Mouse (Mus musculus): ENCODE measurements at regions not wholly inside any gene's neighbourhood (a gene's known extent, or its start where the extent isn't known, plus 50 kb on each side); places are given as distances from the start of the nearest gene placed in this dataset.

DNA sequence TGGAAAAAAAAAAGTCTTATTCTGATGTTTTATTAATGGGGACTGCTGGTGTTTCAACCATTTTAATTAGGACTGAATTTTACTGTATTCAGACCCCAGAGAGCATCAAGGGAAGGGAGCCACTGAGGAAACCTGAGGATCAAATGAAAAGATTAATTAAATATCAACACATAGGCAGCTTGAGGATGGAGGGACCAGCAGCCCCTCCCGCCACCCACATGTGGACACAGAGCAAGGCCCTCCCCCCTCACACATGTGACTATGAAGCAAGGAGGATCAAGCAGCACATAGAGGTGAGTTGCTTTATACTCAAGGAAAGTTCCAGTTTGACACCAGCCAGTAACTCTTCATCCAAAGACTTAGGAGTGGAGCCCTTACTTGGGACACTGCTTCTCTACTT lies 126.0 kb downstream of the Gp2 start:
- WGBS: 89% methylated on average over 1 of the region's 1 CpGs
- DNase-seq (ENCODE audit: low spot score) (no peak), ATAC-seq (ENCODE audit: insufficient read depth, low FRiP score, low TSS enrichment) (no peak)
- no peak overlapping the region for H3K9ac ChIP-seq (ENCODE audit: low read length)
- H3K4me3 ChIP-seq (ENCODE audit: low read depth, low read length): no peak overlapping the region
- no peak overlapping the region for H3K4me2 ChIP-seq (ENCODE audit: low read depth)
- H3K27me3 ChIP-seq (ENCODE audit: control insufficient read depth, insufficient read depth, low read length): no peaks in the 10 kb centered on the region
- no peaks in the 10 kb centered on the region for H3K36me3 ChIP-seq (ENCODE audit: control insufficient read depth, insufficient read depth, low read length)
- no peak overlapping the region for H3K27ac ChIP-seq (ENCODE audit: low read depth, low read length)
- H3K4me1 ChIP-seq (ENCODE audit: control insufficient read depth, insufficient read depth, low read length): no peaks in the 10 kb centered on the region
- no peaks in the 10 kb centered on the region for H3K9me3 ChIP-seq (ENCODE audit: control insufficient read depth, low read length)

DNA sequence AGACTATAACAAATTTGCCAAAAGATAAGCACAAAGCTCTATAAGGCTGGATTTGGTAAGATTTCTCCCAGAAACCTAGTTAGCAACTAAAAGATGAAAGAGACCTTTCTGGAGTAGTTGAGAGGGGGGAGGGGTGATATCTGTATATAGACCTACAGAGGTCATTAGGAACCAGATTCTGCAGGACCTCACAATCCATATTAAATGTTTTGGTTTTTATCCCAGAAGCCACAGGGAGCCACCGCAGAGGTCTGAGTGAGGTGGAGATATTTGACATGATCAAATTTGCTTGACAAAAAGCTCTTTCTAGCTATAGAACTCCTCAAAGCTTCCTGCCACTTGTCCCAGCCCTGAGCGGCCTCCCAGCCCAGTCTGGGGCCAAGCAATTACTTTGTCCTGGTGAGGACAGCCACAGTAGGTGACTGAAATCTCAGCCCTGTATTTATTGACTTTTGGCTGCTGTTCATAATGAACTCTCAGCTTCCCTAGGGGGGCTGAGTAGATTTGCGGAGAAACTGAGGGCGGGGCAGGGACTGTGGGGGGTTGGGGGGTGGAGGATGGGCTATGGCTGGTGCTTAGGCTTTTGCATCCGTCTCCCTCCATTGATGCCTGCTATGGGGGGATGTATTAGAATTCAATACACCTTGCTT lies 128.5 kb downstream of the Gp2 start:
- Histone ChIP-seq H3K36me3 (ENCODE audit: control insufficient read depth, insufficient read depth, low read length) (no peaks in the 10 kb centered on the region), H3K4me2 (ENCODE audit: low read depth) (no peak overlapping the region), H3K27ac (ENCODE audit: low read depth, low read length) (no peak overlapping the region), H3K9ac (ENCODE audit: low read length) (no peak overlapping the region), H3K9me3 (ENCODE audit: control insufficient read depth, low read length) (no peaks in the 10 kb centered on the region), H3K27me3 (ENCODE audit: control insufficient read depth, insufficient read depth, low read length) (no peaks in the 10 kb centered on the region), H3K4me3 (ENCODE audit: low read depth, low read length) (no peak overlapping the region), H3K4me1 (ENCODE audit: control insufficient read depth, insufficient read depth, low read length) (no peaks in the 10 kb centered on the region)
- DNase-seq (ENCODE audit: low spot score): peak; percentile 25
- peak; percentile 48 for ATAC-seq (ENCODE audit: insufficient read depth, low FRiP score, low TSS enrichment)
- WGBS: under 1% methylated on average over 5 of the region's 5 CpGs

DNA sequence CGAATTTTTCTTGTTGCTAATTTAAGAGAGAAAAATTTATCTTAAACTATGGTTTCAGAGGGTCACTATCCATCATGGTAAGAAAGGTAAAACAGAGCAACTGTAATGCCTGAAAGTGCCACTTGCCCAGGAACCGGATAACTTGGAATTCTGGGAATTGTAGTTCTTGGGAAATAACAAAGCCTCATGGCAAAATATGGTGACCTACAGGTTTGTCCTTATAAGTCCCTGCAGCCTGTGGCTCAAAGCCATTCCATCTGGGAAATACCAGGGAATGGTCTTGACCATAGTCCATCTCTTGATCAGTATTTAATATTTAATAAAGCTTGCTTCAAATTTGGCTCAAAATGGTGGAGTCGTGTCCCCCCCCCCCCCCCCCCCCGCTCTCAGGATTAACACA lies 111.9 kb upstream of the Gpr139 start:
- WGBS: 63% methylated on average over 4 of the region's 4 CpGs
- Histone ChIP-seq H3K4me1 (ENCODE audit: control insufficient read depth, insufficient read depth, low read length) (no peaks in the 10 kb centered on the region), H3K36me3 (ENCODE audit: control insufficient read depth, insufficient read depth, low read length) (no peaks in the 10 kb centered on the region), H3K4me3 (ENCODE audit: low read depth, low read length) (no peak overlapping the region), H3K9me3 (ENCODE audit: control insufficient read depth, low read length) (no peaks in the 10 kb centered on the region), H3K27ac (ENCODE audit: low read depth, low read length) (no peak overlapping the region), H3K27me3 (ENCODE audit: control insufficient read depth, insufficient read depth, low read length) (no peaks in the 10 kb centered on the region), H3K4me2 (ENCODE audit: low read depth) (no peak overlapping the region), H3K9ac (ENCODE audit: low read length) (no peak overlapping the region)
- no peak for DNase-seq (ENCODE audit: low spot score)
- ATAC-seq (ENCODE audit: insufficient read depth, low FRiP score, low TSS enrichment): no peak

DNA sequence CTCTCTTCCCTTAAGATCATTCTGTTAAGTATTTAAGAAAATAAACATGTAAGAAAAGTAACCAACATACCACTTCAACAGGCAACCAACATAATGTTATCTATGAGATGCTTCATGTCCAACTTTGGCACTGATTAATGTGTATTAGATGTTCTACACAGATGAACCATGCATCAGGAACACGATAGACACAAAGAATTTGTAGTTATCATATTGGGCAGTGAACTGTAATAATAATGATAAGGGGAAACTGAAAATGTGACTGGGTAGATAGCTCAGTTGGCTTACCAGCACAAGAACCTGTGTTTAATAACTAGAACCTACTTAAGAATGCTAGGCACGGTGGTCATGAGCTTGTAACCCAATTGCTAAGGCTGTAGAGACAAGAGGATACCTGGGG lies 107.0 kb upstream of the Gpr139 start:
- WGBS: 77% methylated on average over 2 of the region's 2 CpGs
- Histone ChIP-seq H3K4me2 (ENCODE audit: low read depth) (no peak overlapping the region), H3K9ac (ENCODE audit: low read length) (no peak overlapping the region), H3K27ac (ENCODE audit: low read depth, low read length) (no peak overlapping the region), H3K9me3 (ENCODE audit: control insufficient read depth, low read length) (no peaks in the 10 kb centered on the region), H3K36me3 (ENCODE audit: control insufficient read depth, insufficient read depth, low read length) (no peaks in the 10 kb centered on the region), H3K4me3 (ENCODE audit: low read depth, low read length) (no peak overlapping the region), H3K4me1 (ENCODE audit: control insufficient read depth, insufficient read depth, low read length) (no peaks in the 10 kb centered on the region), H3K27me3 (ENCODE audit: control insufficient read depth, insufficient read depth, low read length) (no peaks in the 10 kb centered on the region)
- DNase-seq (ENCODE audit: low spot score) (no peak), ATAC-seq (ENCODE audit: insufficient read depth, low FRiP score, low TSS enrichment) (no peak)

DNA sequence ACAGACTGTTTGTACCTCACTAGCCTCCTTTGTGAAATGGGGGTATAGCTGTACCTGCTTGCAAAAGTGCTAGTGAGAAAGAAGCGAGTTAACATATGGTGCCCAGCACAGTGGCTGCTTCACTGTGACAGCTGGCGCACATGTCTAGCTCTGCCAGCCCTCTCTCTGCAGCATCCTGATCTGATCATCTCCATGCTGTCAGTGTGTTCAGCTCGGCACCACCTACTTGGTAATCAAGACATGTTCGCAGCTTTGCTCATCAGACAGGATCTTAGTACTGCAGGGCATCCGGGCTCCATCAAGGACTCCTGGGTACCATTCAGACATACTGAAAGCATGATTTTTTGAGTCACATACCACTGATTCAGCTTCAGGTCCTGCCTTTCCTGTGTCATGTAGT lies 100.9 kb upstream of the Gpr139 start:
- Histone ChIP-seq H3K4me3 (ENCODE audit: low read depth, low read length) (no peak overlapping the region), H3K4me1 (ENCODE audit: control insufficient read depth, insufficient read depth, low read length) (no peaks in the 10 kb centered on the region), H3K9ac (ENCODE audit: low read length) (no peak overlapping the region), H3K36me3 (ENCODE audit: control insufficient read depth, insufficient read depth, low read length) (no peaks in the 10 kb centered on the region), H3K4me2 (ENCODE audit: low read depth) (no peak overlapping the region), H3K27ac (ENCODE audit: low read depth, low read length) (no peak overlapping the region), H3K27me3 (ENCODE audit: control insufficient read depth, insufficient read depth, low read length) (no peaks in the 10 kb centered on the region), H3K9me3 (ENCODE audit: control insufficient read depth, low read length) (no peaks in the 10 kb centered on the region)
- DNase-seq (ENCODE audit: low spot score) (no peak), ATAC-seq (ENCODE audit: insufficient read depth, low FRiP score, low TSS enrichment) (no peak)
- WGBS: 86% methylated on average over 5 of the region's 5 CpGs

DNA sequence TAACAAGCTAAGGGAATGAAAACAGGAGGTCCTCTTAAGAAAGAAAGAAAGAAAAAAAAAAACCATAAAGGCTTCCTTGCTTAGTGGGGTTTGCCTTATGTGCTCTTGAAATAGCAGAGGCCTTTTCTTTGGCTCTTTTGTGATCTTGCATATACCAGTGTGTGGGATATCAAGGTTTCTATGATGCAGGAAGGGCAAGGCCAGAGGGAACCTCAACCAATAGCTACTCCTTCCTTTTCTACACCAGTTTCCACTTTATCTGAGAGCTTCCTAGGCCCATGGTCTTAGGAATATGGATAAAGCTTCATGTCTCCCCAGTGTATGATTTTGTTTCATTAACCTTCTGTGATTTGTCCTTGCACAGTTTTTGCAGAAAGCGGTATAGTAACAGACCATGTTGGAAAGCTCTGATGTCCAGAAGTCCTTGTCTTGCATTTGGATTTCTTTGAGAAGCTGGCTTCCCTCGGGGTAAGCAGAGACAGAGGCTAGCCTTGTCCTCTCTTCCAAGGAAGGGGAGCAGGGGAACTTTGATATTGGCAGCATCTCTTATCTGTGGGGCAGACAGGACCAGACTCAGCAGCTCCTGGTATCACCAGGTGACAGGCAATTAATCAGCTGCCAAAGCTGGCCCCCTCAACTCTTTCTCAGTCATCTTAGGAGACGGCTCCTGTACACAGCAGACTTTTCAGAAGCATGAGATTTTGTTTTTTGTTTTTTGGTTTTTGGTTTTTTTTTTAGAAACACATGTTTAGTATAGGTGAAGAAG lies 95.7 kb upstream of the Gpr139 start:
- DNase-seq (ENCODE audit: low spot score): no peak
- Histone ChIP-seq H3K36me3 (ENCODE audit: control insufficient read depth, insufficient read depth, low read length) (no peaks in the 10 kb centered on the region), H3K4me2 (ENCODE audit: low read depth) (no peak overlapping the region), H3K9me3 (ENCODE audit: control insufficient read depth, low read length) (no peaks in the 10 kb centered on the region), H3K9ac (ENCODE audit: low read length) (no peak overlapping the region), H3K4me1 (ENCODE audit: control insufficient read depth, insufficient read depth, low read length) (no peaks in the 10 kb centered on the region), H3K27me3 (ENCODE audit: control insufficient read depth, insufficient read depth, low read length) (no peaks in the 10 kb centered on the region), H3K27ac (ENCODE audit: low read depth, low read length) (no peak overlapping the region), H3K4me3 (ENCODE audit: low read depth, low read length) (no peak overlapping the region)
- ATAC-seq (ENCODE audit: insufficient read depth, low FRiP score, low TSS enrichment): no peak
- 49% methylated on average over 3 of the region's 3 CpGs for WGBS

DNA sequence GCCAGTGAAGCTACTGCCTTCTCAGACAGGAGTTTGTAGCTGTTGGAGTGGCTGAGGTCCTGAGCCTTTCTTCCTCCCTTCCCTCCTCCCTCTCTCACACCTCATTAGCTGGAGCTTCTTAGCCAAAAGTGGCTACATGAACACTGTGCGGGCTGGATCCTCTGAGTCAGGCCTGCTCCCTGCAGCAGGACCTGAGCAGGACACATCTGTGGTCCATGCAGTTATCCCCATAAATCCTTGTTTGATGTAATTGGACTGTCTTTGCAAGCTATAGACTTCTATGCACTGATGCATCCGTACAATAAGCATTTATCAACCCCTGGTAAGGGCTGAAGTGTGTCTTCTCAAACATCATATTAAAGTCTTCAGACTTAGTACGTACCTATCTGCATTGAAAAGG lies 88.2 kb upstream of the Gpr139 start:
- no peak for ATAC-seq (ENCODE audit: insufficient read depth, low FRiP score, low TSS enrichment)
- no peak overlapping the region for H3K9ac ChIP-seq (ENCODE audit: low read length)
- 66% methylated on average over 3 of the region's 3 CpGs for WGBS
- H3K4me1 ChIP-seq (ENCODE audit: control insufficient read depth, insufficient read depth, low read length): no peaks in the 10 kb centered on the region
- no peaks in the 10 kb centered on the region for H3K27me3 ChIP-seq (ENCODE audit: control insufficient read depth, insufficient read depth, low read length)
- H3K4me2 ChIP-seq (ENCODE audit: low read depth): no peak overlapping the region
- H3K36me3 ChIP-seq (ENCODE audit: control insufficient read depth, insufficient read depth, low read length): no peaks in the 10 kb centered on the region
- H3K9me3 ChIP-seq (ENCODE audit: control insufficient read depth, low read length): no peaks in the 10 kb centered on the region
- no peak overlapping the region for H3K27ac ChIP-seq (ENCODE audit: low read depth, low read length)
- H3K4me3 ChIP-seq (ENCODE audit: low read depth, low read length): no peak overlapping the region
- no peak for DNase-seq (ENCODE audit: low spot score)

DNA sequence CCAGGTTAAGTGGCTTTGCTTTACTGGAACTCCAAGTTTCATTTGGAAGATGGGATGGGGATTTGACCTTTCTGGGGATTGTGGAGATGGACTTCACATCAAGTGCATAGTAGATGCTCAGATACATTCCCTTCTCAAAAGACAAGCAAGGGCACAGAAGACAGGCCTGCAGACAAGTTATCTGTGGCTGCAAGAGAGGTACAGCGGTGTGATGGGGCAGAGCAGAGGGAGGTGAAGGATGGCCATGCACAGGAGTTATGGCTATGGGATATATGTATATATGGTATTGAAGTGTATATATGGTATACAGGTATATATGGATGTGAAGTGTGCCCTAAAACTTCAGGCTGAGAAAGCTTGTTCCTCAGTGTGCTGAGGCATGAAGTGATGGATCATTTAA lies 87.0 kb upstream of the Gpr139 start:
- no peak overlapping the region for H3K4me2 ChIP-seq (ENCODE audit: low read depth)
- no peaks in the 10 kb centered on the region for H3K36me3 ChIP-seq (ENCODE audit: control insufficient read depth, insufficient read depth, low read length)
- WGBS: 97% methylated on average over 1 of the region's 1 CpGs
- H3K9me3 ChIP-seq (ENCODE audit: control insufficient read depth, low read length): no peaks in the 10 kb centered on the region
- no peak overlapping the region for H3K4me3 ChIP-seq (ENCODE audit: low read depth, low read length)
- DNase-seq (ENCODE audit: low spot score): no peak
- no peak overlapping the region for H3K9ac ChIP-seq (ENCODE audit: low read length)
- no peaks in the 10 kb centered on the region for H3K4me1 ChIP-seq (ENCODE audit: control insufficient read depth, insufficient read depth, low read length)
- no peaks in the 10 kb centered on the region for H3K27me3 ChIP-seq (ENCODE audit: control insufficient read depth, insufficient read depth, low read length)
- no peak overlapping the region for H3K27ac ChIP-seq (ENCODE audit: low read depth, low read length)
- ATAC-seq (ENCODE audit: insufficient read depth, low FRiP score, low TSS enrichment): no peak

DNA sequence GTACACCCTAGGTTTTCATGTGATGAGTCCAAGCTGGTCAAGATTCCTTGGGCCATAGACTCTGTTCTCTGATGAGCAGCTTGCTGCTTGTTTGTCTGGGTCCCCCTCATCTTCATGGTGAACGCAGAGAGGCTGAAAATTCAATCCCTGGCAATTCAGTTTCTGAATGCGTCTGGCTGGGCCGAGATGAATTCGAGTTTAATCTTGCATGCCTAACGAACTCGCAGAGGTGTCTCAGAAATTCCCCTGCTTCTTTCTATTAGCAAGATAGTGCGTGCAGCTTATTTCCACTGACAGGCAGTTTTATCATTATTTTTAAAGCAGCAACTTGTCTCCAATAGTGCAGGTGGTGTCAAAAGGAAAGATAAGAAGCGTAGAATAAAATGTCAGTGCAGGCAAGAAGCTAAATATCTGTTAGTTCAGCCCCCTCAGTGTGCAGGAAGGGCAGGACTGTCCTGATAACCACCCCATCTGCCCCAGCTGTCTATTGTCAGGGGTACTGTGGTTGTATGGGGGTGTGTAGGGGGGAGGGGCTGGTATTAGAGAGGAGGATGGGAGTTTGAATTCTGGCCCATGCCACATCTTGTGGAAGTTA lies 86.5 kb upstream of the Gpr139 start:
- H3K4me1 ChIP-seq (ENCODE audit: control insufficient read depth, insufficient read depth, low read length): no peaks in the 10 kb centered on the region
- no peaks in the 10 kb centered on the region for H3K9me3 ChIP-seq (ENCODE audit: control insufficient read depth, low read length)
- ATAC-seq (ENCODE audit: insufficient read depth, low FRiP score, low TSS enrichment) (no peak), DNase-seq (ENCODE audit: low spot score) (no peak)
- no peak overlapping the region for H3K4me2 ChIP-seq (ENCODE audit: low read depth)
- no peak overlapping the region for H3K27ac ChIP-seq (ENCODE audit: low read depth, low read length)
- no peaks in the 10 kb centered on the region for H3K27me3 ChIP-seq (ENCODE audit: control insufficient read depth, insufficient read depth, low read length)
- no peaks in the 10 kb centered on the region for H3K36me3 ChIP-seq (ENCODE audit: control insufficient read depth, insufficient read depth, low read length)
- no peak overlapping the region for H3K4me3 ChIP-seq (ENCODE audit: low read depth, low read length)
- 59% methylated on average over 8 of the region's 8 CpGs for whole genome bisulfite sequencing
- no peak overlapping the region for H3K9ac ChIP-seq (ENCODE audit: low read length)

All from neural tube, embryonic 11.5 days (tissue).